ENCODE assay signal across 8 mouse cellular contexts in genomic region chr19:16214946-16215345, GRCm38 (mm10).
DNase-seq lines count a peak whose midpoint lies in the region; ATAC-seq lines count a peak whose summit lies in the region.

No protein-coding gene starts in this region.

- peaks cover 5% of the 10 kb centered on the region for H3K36me3 ChIP-seq in heart, embryonic 12.5 days

- no peak overlapping the region for H3K27ac ChIP-seq in heart, embryonic 12.5 days (ENCODE audit: poor library complexity, severe bottlenecking)

- peaks cover 8% of the 10 kb centered on the region; the same call in 1 of the 2 replicates for H3K4me1 ChIP-seq in heart, embryonic 12.5 days (replicated peaks)

- no peak overlapping the region for H3K9ac ChIP-seq in heart, embryonic 12.5 days

- no peak overlapping the region for H3K4me3 ChIP-seq in heart, embryonic 12.5 days

- no peak overlapping the region for H3K4me2 ChIP-seq in heart, embryonic 12.5 days

- no peaks in the 10 kb centered on the region for H3K27me3 ChIP-seq in heart, embryonic 12.5 days (replicated peaks)

- no peak for ATAC-seq in heart, embryonic 12.5 days (ENCODE audit: insufficient number of reproducible peaks, low FRiP score)
- ATAC-seq in CD4-positive, CD25-positive, alpha-beta regulatory T cell, adult 4 months: no peak
- no peak for ATAC-seq in erythroid progenitor cell, adult 5-6 weeks (replicated peaks; ENCODE audit: low FRiP score, poor library complexity, severe bottlenecking)

- WGBS in heart, embryonic 12.5 days: 69% methylated on average over 6 of the region's 6 CpGs

- H3K9me3 ChIP-seq in heart, embryonic 12.5 days (replicated peaks): no peaks in the 10 kb centered on the region

- peak; percentile 97 for DNase-seq in heart, adult 11 months
- peak; percentile 76 for DNase-seq in adrenal gland, postnatal 10 days
- peak; percentile 69 for DNase-seq in heart, postnatal 25 days (ENCODE audit: low spot score)
- peak; percentile 71 to 76 for DNase-seq in lung, postnatal 4 days
- no peak for DNase-seq in retina, embryonic 14.5 days (ENCODE audit: low spot score)

- intact Hi-C loops in heart, postnatal 25 days (cut with DNase I): loop anchor here (5.0 kb wide), 1 partner anchor 42 kb away; no protein-coding TSS in a partner anchor
